Mouse (Mus musculus) ZHBTc4 (cell line): Measurements from ENCODE around the gene Dab1.
A peak's percentile ranks its signal among the peaks of the same experiment; 100 is the strongest.

Experiments used
- DNase-seq: peaks from one replicate; pipeline ENCODE4 v3.0.0-alpha.2; 2011; ENCODE audit warnings: low read depth, low spot score

Gene Dab1

DNA sequence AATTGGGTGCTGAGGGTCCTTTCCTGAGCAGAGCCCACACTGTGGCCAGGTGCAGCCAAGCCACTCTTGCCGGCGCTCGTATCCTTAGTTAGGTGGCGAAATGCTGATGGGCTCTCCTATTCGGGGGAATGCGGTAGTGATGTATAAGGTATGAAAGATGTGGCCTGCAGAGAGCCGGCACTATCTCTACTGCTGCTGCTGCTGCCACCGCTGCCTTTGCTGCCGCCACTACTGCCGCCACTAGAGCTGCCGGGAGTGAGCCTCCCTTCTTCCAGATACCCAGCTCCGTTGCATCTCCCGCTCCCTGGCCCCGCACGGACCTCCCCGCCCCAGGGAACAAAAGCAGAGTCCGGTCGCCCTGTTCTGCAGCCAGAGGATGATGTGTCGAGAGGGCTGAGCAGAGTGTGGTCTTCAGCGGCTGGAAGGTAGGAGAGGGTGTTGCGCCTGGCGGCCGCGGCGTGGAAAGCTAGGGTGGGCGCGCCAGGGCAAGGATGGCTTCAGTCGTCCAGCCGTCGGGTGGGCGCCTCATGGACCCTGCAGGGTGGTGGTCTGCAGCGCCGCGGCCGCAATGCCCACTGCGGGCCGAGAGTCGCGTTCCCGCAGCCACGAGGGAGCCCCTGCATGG lies at the start of gene Dab1:
Gene Dab1 (plus strand): TSS at position 39 of the 625 bp plus-strand sequence.
- peak; percentile 62 for DNase-seq

- peak; percentile 47 for DNase-seq
Measured at GRCm38 (mm10) chr4:103571721-103572352, 47.3 kb upstream of the Dab1 start.

GRCm38 (mm10) chr4:103575556-103575955 lies 43.6 kb upstream of the Dab1 start:
- DNase-seq, result no peak

GRCm38 (mm10) chr4:103576305-103576704 lies 42.9 kb upstream of the Dab1 start:
- no peak for DNase-seq

DNA sequence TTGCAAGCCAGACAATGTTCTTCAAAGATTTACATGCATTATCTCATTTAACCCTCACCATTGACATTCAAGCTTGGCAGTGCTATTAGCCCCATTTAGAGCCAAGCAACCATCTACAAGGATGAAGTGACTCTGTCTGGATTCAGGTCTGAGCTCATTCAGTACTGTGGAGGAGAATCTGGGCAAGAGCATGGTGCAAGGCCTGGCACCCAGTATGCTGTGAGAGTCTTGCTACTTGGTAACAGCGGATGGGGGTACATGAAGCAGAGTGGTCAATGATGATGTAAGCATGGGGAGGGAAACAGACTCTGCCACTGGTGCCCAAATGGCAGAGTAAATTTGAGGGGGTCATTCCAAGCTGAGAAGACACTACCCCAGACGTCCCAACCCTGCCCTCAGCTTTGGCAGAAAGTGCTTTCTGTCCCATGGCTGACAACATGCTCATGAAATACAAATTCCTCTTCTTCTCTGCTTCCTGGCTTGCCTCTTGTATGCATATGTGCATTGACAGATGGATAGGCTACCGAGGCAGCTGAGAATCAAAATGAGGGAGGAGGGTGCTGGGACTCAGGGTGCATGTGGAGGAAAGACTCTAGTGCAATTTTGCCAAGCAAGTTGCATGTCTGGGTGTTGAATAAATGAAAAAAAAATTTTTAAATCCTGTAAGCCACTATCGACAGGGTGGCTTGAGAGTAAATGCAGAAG lies 41.9 kb upstream of the Dab1 start:
- no peak for DNase-seq

DNA sequence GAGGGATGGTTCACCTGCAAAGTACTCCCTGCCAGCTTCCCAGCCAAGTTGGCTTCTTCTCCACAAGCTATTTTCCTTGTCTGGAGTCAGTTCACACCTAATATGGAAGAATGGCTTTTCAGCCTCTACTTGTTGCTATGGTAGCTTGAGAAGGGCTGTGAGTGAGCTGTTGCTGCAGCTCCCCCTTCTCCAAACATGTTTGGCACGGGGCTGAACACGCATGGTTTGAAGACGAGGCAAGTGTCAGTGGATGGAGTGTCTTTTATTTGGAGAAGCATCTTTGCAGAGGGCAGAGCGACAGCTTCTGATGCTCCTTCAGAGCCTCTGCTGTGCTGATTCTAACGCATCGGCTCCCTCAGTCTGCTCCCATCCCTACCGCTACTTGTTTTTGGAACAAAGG lies 41.3 kb upstream of the Dab1 start:
- no peak for DNase-seq

- no peak for DNase-seq
Measured at GRCm38 (mm10) chr4:103580021-103580420, 39.1 kb upstream of the Dab1 start.

DNA sequence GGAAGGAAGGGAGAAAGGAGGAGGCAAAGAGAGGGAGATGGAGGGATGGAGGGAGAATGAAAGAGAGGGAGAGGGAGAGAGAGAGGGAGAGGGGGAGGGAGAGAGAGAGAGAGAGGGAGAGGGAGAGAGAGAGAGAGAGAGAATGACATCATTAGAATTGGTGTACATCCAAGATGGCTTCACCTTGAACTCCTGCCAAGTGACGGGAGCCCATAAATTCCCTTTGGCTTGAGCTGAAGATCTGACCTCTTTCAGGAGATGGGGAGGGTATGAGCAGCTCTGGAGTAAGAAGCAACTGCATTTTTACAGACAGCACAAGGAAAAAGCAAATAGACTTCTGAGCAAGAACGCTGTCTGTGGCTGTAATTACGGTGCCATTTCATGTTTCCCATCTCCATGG lies 4.1 kb upstream of the Dab1 start:
- no peak for DNase-seq

- peak; percentile 58 for DNase-seq
Measured at GRCm38 (mm10) chr4:103619946-103620371, 800 bp downstream of the Dab1 start.

DNA sequence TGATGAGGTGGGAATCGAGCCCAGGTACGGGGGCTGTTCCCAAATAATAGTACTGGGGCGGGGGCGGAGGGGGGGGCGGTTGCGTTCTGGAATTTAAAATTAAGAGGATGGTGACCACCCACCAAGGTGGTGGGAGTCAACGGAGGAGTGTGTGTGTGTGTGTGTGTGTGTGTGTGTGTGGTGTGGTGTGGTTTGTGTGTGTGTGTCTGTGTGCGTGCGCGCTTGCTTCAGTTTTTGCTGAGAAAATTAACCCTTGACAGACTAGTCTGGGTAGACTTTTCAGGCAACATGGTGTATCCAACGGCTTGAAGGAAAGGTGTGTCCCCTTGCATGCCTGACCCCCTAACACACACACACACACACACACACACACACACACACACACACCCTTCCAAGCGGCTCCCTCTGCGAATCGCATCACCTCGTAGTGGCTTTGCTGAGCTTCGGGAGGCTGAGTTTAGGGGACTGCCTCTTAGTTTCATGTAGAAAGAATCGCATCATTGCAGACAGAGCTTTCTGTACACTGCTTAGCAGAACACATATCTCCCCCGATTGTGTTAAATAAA lies 1.5 kb downstream of the Dab1 start:
- DNase-seq, result no peak

GRCm38 (mm10) chr4:103621586-103621985 lies 2.4 kb downstream of the Dab1 start:
- DNase-seq, result no peak

GRCm38 (mm10) chr4:103630177-103630576 lies 11.0 kb downstream of the Dab1 start:
- DNase-seq, result no peak

DNA sequence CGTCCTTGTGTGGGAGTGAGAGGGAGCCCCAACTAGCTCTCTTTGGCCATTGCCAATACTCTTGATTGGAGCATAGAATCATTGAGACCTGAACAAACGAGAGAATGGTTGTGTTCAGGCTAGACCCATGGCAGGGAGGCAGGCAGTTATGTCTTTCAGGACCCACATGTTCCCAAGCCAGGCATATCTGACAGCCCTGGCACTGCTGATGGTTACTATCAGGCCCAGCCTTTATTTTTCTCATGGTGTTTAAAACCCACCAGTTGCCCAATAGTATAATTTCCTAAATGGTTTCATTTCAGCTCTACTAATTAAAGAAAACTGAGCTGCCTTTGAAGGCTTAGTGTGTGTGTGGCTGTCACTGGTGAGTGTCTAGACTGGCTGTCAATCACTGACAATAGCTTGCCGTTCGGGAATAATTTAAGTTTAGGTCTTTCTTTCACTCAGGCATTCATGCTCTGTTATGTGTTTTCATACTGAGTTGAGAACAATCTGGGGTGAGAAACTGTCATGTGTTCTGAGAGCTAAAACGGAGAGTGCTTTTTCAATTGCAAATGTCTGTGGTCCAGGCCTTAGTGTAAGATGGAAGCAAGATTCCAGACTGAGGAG lies 17.1 kb downstream of the Dab1 start:
- no peak for DNase-seq

- DNase-seq, result no peak
Measured at GRCm38 (mm10) chr4:103648209-103648896, 29.2 kb downstream of the Dab1 start.

- DNase-seq, result no peak
Measured at GRCm38 (mm10) chr4:103655740-103656139, 36.6 kb downstream of the Dab1 start.

DNA sequence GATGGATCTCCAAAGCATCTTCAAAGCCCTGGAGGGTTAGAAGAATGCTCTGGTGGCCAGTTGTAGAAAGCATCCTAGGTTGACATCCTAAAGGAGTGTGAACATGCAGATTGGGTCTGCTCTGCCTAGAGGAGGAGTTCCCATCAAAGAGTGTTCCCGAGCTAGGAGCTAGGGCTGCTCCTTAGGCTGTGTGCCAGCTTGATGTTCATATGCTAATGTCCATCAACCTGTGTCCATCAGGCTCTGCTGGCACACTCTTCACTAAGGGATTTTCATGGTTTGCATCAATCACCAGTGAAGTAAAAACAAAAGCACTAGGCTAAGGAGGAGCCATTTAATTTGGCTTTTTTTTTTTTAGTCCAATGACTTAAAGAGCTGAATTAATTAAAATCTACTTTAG lies 42.2 kb downstream of the Dab1 start:
- no peak for DNase-seq

- DNase-seq, result no peak
Measured at GRCm38 (mm10) chr4:103667438-103667837, 48.3 kb downstream of the Dab1 start.

DNA sequence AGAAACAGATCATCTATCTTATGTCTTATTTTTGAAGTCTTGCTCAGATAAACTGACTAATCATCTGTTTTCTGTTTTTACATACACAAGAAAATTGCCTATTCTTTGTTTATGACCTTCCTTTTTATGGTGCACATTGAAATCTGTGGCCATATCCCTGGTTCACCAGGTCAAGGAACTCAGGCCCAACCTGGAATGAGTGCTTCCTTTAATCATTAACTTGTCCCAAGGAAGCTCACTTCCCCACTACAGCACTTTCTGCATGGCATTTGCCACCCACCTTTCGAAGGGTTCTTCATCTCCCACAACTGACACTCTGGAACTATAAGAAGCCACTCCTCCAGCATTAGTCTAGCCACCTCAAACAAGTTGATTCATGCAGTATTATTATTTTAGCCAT lies 58.0 kb downstream of the Dab1 start:
- no peak for DNase-seq

DNA sequence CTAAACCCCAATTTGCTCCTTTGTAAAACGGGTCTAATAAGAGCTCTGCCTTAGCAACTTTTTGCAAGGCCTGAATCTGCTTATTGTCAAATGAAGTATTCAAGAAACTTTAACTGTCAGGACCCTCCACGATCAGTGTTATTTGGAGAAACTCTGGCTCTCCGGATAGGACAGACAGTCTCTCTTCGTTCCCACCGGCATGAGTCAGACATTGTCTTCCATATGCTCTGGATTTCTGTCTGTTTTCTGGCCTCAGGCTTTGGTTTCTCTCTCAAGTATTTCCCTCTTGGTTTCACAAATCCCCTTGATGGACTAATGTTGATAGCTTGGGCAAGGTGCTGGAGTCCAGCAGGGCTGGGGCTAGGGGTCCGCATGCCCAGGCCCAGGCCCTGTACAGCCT lies 59.3 kb downstream of the Dab1 start:
- no peak for DNase-seq

- DNase-seq, result no peak
Measured at GRCm38 (mm10) chr4:103685136-103685535, 66.0 kb downstream of the Dab1 start.

DNA sequence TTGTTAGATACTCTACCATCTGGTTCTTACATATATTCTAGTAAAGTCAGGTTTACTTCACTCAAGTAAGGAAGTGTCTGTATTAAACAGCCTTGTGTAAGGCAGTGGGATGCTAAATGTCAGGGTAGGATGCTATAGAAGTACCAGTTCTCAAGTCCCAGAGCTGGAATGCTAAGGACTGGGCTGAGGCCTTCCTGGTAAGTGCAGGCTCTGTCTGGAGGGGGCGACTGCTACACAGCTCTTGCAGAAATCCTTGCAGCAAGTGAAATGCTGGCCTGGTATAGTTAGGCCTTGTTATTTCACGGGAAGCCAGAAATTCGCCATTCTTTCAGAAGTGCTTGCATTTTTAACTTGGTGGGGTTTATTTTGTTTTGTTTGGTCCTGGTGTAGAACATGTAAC lies 72.6 kb downstream of the Dab1 start:
- no peak for DNase-seq

- DNase-seq, result no peak
Measured at GRCm38 (mm10) chr4:103699755-103700154, 80.6 kb downstream of the Dab1 start.
